Mouse (Mus musculus) hindbrain, embryonic 15.5 days (tissue): Measurements from ENCODE around the gene Pax2. TPM values are rescaled to one million over a fixed set of nuclear protein-coding genes. Genes with fewer than 3 reads are reported as not detected.

Experiments used
- ATAC-seq: fragments of 200-750 bp; cut with Nextera tagmentation; 2 replicates; pipeline ENCODE4 v1.8.0; 2017; ENCODE audit warnings: low read depth, moderate number of reproducible peaks, moderate TSS enrichment; ENCODE audit not compliant: low FRiP score
- H3K27ac ChIP-seq: fragments of 300-500 bp; sonication (generic); replicated peaks from 2 replicates; pipeline ENCODE4 v1.5.1; 2015; ENCODE audit warnings: mild to moderate bottlenecking, inconsistent platforms
- H3K27me3 ChIP-seq: fragments of 300-500 bp; sonication (generic); 2 replicates; pipeline ENCODE4 v1.6.1; 2015; ENCODE audit warnings: control low read depth, inconsistent platforms
- H3K36me3 ChIP-seq: fragments of 300-500 bp; sonication (generic); 2 replicates; pipeline ENCODE4 v1.6.1; 2015; ENCODE audit warnings: control low read depth, inconsistent platforms
- H3K4me1 ChIP-seq: fragments of 300-500 bp; sonication (generic); replicated peaks from 2 replicates; pipeline ENCODE4 v1.6.1; 2015; ENCODE audit warnings: control low read depth, inconsistent platforms
- H3K4me2 ChIP-seq: fragments of 300-500 bp; sonication (generic); 2 replicates; pipeline ENCODE4 v1.6.1; 2015; ENCODE audit warnings: moderate library complexity, mild to moderate bottlenecking, inconsistent platforms
- H3K4me3 ChIP-seq: fragments of 300-500 bp; sonication (generic); 2 replicates; pipeline ENCODE4 v1.5.1; 2015; ENCODE audit warnings: mild to moderate bottlenecking, inconsistent platforms
- H3K9ac ChIP-seq: fragments of 300-500 bp; sonication (generic); 2 replicates; pipeline ENCODE4 v1.6.1; 2015; ENCODE audit warnings: inconsistent platforms
- H3K9me3 ChIP-seq: fragments of 300-500 bp; sonication (generic); 2 replicates; pipeline ENCODE4 v1.6.1; 2016; ENCODE audit warnings: control low read depth, inconsistent platforms
- WGBS: fragments of 180-500 bp; shearing (Covaris S2); methylation state at CpG from one replicate; pipeline ENCODE4 v1.1.7; 2015; 5-methylcytosine and 5-hydroxymethylcytosine counted together
- polyA plus RNA-seq: library from polyadenylated mRNA; unstranded; fragments of >200 nt; fragmentation: Nextera tagmentation; extraction: Ambion mirVana; gene quantifications from 2 replicates; pipeline ENCODE4 v1.2.1, GENCODE M21; 2015

Gene Pax2
- polyA plus RNA-seq, 1 experiment from 2014 or later: 15.5 TPM

DNA sequence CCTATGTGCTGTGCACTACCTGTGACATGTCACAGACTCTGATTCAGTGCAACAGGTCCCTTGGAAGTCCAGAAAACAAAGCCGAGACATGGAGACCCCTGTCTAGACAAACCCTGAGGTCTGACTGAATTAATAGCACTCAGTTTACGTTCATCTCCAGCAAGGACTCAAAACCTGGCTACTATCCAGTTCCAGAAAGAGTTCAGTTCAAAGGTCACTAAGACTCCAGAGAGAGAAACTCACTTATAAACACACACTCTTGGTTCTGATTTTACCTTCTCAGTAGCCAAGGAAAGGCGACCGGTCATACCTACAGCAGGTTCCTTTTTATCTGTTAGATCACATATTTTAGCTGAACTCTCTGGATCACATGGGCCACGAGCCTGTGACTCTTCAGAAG lies 43.3 kb downstream of the Pax2 start:
- Histone ChIP-seq H3K4me1 (peaks cover 29% of the 10 kb centered on the region), H3K27me3 (0 out of 2 replicates have a peak, but pooled peaks cover 2% of the 10 kb centered on the region), H3K36me3 (no peaks in the 10 kb centered on the region), H3K9ac (no peak overlapping the region), H3K4me2 (no peak overlapping the region), H3K4me3 (no peak overlapping the region), H3K9me3 (no peaks in the 10 kb centered on the region), H3K27ac (no peak overlapping the region)
- 82% methylated on average over 5 of the region's 5 CpGs for WGBS
- ATAC-seq: no peak

DNA sequence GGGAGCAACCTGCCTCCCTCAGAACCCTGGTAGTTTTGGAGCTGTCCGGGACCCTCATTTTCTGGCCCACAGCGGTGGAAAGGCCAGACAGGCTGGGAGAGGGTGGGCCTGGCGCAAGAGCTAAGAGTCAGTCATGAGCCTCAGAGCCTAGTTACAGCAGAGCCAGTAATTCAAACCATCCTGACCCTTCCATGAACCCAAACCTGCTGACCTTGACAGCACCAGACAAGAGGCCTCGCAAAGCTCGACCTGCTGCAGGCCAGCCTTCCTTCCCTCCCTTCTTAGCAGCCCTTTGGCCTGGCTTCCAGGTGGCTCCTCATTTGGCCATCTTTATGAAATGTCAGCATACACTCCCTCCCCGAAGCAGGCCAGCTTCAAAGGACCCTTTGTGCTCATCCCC lies 44.5 kb downstream of the Pax2 start:
- no peak for ATAC-seq
- H3K9ac ChIP-seq: no peak overlapping the region
- WGBS: 60% methylated on average over 6 of the region's 6 CpGs
- no peaks in the 10 kb centered on the region for H3K36me3 ChIP-seq
- H3K4me2 ChIP-seq: no peak overlapping the region
- H3K9me3 ChIP-seq: no peaks in the 10 kb centered on the region
- no peak overlapping the region for H3K4me3 ChIP-seq
- H3K27me3 ChIP-seq: 0 out of 2 replicates have a peak, but pooled peaks cover 2% of the 10 kb centered on the region
- H3K27ac ChIP-seq: no peak overlapping the region
- H3K4me1 ChIP-seq: peaks cover 29% of the 10 kb centered on the region

DNA sequence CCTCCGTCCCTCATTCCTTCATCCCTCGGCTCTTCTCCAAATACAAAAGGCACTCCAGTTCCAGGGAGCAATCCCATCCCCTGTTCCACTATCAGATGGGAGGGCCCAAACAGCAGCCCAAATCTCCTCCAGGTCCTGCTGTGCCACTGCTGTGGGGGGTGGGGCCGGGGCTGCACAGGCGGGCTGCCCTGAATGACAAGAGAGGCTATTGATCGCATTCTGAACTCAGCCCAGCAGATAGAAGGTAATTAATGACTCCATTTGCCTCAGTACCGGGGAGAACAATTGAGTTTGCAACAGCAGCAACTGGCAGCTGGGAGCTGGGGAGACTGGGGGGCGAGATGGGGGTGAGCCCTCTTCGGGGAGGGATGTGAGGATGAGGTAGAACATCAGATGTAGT lies 52.9 kb downstream of the Pax2 start:
- Histone ChIP-seq H3K4me2 (peak overlapping the region; percentile 9; the same call in 1 of the 2 replicates), H3K36me3 (no peaks in the 10 kb centered on the region), H3K9ac (no peak overlapping the region), H3K4me1 (peaks cover 13% of the 10 kb centered on the region), H3K9me3 (no peaks in the 10 kb centered on the region), H3K27me3 (no peaks in the 10 kb centered on the region), H3K27ac (no peak overlapping the region; the same call in 1 of the 2 replicates), H3K4me3 (no peak overlapping the region)
- WGBS: 3% methylated on average over 8 of the region's 8 CpGs
- ATAC-seq: no peak; the same call in 1 of the 2 replicates

DNA sequence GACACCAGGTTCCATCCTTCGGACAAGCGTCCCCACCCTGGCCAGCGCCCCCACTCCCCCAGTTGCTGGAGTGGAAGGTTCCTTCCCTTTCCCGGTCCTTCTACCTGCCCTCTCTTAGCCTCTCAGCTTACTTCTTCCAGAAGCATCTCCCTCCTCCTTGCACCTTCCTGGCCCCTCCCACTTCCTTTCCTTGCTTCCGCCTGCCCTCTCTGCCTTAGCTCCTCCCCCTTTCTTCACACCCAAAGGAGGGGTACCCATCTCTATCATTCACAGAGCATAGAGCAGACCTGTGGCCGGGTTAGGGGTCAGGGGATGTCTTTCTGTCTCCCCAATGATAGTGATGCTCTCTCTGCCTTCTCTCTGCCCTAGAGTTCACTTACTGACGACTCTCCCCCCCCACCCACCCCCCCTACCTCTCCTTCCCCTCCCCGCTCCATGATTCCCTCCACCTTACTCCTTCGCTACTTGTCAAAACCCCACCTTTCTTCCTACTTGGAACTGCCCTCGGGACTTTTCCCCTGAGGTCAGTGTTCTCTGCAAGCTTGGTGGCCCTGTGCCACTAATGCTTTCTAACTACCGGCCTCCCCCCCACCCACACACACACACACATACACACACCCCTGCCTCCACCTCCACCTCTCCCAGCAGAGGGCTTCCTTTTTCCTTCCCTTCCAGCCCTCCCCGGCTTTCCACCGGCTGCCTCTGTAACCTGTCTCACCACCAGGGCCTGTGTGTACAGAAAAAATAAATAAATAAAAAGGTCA lies 57.0 kb downstream of the Pax2 start:
- no peaks in the 10 kb centered on the region for H3K27me3 ChIP-seq
- H3K36me3 ChIP-seq: no peaks in the 10 kb centered on the region
- no peaks in the 10 kb centered on the region for H3K9me3 ChIP-seq
- H3K4me1 ChIP-seq: peaks cover 29% of the 10 kb centered on the region
- no peak overlapping the region for H3K4me3 ChIP-seq
- no peak overlapping the region for H3K9ac ChIP-seq
- H3K4me2 ChIP-seq: no peak overlapping the region
- WGBS: 67% methylated on average over 13 of the region's 13 CpGs
- no peak for ATAC-seq
- no peak overlapping the region for H3K27ac ChIP-seq

DNA sequence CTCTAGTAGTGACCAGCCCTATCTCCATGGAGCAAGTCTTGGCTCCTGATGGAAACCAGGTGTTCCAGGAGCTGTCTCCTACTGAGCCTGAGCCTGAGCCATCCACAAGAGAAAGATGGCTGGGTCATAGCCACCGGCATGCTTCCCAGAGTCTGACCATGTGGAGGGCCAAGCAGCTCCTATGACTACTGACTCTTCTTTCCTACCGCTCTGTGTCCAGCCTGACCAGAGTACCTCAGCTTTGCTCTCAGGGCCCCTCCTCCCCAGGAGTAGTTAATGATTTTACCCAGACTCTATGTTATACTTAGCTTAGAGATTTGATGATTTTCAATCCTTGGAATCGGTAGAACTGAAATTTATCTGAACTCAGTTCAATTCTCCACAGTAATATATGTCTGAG lies 59.3 kb downstream of the Pax2 start:
- Histone ChIP-seq H3K27ac (no peak overlapping the region), H3K4me1 (peaks cover 34% of the 10 kb centered on the region)

DNA sequence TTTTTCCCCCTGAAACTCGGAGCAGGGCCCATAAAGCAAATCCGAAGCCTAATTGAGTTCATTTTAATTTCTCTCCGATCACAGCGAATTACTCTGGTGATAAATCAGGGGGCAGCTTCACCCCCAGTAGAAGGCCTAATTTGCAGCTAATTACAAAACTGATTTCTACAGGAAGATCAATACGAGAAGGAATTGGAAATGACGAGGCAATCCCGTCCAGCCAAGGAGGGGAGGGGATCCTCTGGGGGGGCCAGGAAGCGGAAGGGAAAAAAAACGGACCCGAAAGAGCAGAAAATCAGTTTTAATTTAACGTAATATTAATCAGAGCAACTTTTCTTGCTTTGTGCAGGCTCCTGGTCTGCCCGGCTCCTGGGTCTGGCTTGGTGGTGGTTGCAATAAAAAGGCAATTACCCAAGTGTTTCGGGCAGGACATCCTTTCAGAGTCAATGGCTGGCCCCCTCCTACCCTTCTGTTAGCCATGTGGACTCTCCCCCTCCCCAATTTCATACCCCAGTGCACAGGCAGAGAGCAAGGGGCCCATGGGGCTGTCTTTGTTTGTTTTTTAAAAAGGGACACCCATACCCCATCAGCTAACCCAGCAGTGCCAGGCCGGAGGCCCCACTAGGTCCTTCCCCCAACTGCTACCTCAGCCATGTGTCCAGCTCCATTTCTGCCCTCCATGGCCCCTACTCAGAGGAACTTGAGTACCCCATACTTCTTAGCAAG lies 61.7 kb downstream of the Pax2 start:
- H3K9ac ChIP-seq: no peak overlapping the region
- no peak overlapping the region for H3K4me3 ChIP-seq
- H3K36me3 ChIP-seq: no peaks in the 10 kb centered on the region
- H3K4me1 ChIP-seq: peaks cover 47% of the 10 kb centered on the region
- H3K27ac ChIP-seq: peak overlapping the region; percentile 30; the same call in 1 of the 2 replicates
- ATAC-seq: no peak
- 33% methylated on average over 14 of the region's 14 CpGs for WGBS
- 0 out of 2 replicates have a peak, but pooled peaks cover 4% of the 10 kb centered on the region for H3K27me3 ChIP-seq
- no peaks in the 10 kb centered on the region for H3K9me3 ChIP-seq
- H3K4me2 ChIP-seq: no peak overlapping the region

More for the DNA sequence above, 59.3 kb downstream of the Pax2 start:
- WGBS: 84% methylated on average over 3 of the region's 3 CpGs
- no peak overlapping the region for H3K4me2 ChIP-seq
- H3K27me3 ChIP-seq: 0 out of 2 replicates have a peak, but pooled peaks cover 4% of the 10 kb centered on the region
- ATAC-seq: no peak
- H3K9ac ChIP-seq: no peak overlapping the region
- no peak overlapping the region for H3K4me3 ChIP-seq
- no peaks in the 10 kb centered on the region for H3K9me3 ChIP-seq
- H3K36me3 ChIP-seq: no peaks in the 10 kb centered on the region

DNA sequence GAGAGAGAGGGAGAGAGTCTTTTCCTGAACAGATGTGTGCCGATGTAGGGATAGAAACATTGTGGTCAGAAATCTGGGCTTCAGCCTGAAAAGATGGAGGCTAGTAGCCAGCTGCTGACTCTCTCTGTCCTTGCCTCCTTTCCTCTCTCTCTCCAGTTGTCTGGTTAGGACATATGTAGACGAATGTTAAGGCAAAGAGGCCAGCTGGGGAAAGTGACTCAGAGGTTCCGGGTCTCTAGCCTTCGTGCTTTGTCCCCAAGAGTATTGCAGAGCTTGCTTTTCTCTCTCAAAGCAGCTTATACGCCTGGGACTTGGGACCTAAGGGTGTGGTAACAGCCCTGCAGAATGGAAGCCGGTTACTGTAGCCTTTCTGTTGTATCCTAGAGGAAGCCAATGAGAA lies 62.8 kb downstream of the Pax2 start:
- H3K27ac ChIP-seq: peak overlapping the region; percentile 30; the same call in 1 of the 2 replicates
- H3K4me1 ChIP-seq: peaks cover 45% of the 10 kb centered on the region
- 44% methylated on average over 6 of the region's 6 CpGs for WGBS

DNA sequence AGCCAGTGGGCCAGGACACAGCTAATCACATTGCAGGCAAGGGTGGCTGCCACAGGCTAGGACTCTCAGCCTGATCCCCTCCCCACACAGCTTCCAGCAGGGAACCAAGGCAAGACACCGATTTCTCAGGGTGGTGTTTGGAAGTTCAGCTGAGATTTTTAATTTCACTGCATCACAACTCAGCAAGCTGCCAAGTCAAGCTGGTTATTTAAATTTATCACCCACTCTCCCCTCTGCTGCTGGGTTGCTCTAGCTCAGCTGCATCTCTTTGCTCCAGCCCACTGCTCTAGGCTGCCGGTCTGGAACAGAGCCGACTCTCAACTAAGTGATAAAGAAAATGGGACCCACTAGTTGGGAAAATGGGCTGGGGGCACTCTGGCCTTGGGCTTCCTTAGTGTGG lies 65.7 kb downstream of the Pax2 start:
- ATAC-seq: no peak
- Histone ChIP-seq H3K4me3 (no peak overlapping the region), H3K4me1 (peaks cover 50% of the 10 kb centered on the region), H3K9ac (no peak overlapping the region), H3K9me3 (no peaks in the 10 kb centered on the region), H3K4me2 (no peak overlapping the region), H3K27ac (no peak overlapping the region), H3K27me3 (0 out of 2 replicates have a peak, but pooled peaks cover 4% of the 10 kb centered on the region), H3K36me3 (no peaks in the 10 kb centered on the region)
- 47% methylated on average over 3 of the region's 3 CpGs for WGBS

More for the DNA sequence above, 62.8 kb downstream of the Pax2 start:
- 0 out of 2 replicates have a peak, but pooled peaks cover 4% of the 10 kb centered on the region for H3K27me3 ChIP-seq
- H3K4me3 ChIP-seq: no peak overlapping the region
- no peaks in the 10 kb centered on the region for H3K36me3 ChIP-seq
- no peak overlapping the region for H3K9ac ChIP-seq
- H3K4me2 ChIP-seq: no peak overlapping the region
- H3K9me3 ChIP-seq: no peaks in the 10 kb centered on the region
- no peak for ATAC-seq

DNA sequence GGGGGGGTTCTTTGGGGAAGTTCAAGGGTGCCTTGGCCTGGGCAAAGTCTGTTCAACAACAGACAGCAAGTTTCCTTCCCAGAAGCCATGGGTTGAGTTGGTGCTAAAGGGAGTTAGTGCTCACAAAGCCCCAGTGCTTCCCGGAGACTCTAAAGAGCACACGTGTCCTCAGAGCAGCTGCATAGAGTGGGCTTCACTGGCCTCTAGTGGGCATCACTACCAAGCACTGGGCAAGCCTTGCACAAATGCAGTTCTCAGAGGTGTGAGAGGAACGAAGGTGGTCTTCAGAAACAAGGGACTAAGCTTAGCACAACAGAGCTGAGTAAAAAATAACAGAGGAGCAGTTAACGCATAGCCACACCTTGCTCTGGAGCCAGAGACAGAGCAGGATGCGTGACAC lies 66.5 kb downstream of the Pax2 start:
- 67% methylated on average over 5 of the region's 5 CpGs for WGBS
- no peak overlapping the region for H3K9ac ChIP-seq
- H3K9me3 ChIP-seq: no peaks in the 10 kb centered on the region
- no peak overlapping the region for H3K4me2 ChIP-seq
- no peak for ATAC-seq
- peaks cover 43% of the 10 kb centered on the region for H3K4me1 ChIP-seq
- no peaks in the 10 kb centered on the region for H3K36me3 ChIP-seq
- no peak overlapping the region for H3K4me3 ChIP-seq
- H3K27me3 ChIP-seq: 0 out of 2 replicates have a peak, but pooled peaks cover 4% of the 10 kb centered on the region
- H3K27ac ChIP-seq: no peak overlapping the region

DNA sequence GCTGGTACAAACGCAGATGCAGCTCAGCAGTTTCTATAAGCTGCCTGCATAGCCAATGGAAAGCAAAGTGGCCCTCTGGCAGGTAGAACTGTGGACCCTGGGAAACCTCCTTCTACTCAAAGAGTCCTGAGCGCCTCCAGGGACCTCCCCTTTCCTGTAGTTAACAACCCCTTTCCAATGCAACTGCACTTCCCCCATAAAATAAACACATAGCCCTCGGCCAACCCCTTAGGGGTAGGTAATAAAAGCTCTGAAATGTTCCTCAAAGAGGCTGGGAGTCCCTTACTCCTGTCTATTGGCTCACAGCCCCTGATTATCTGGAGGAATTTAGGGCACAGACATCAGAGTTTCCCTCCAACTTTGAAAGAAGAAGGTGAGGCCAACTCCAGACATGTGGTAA lies 67.8 kb downstream of the Pax2 start:
- H3K9ac ChIP-seq: no peak overlapping the region
- 56% methylated on average over 3 of the region's 3 CpGs for WGBS
- no peak overlapping the region for H3K4me3 ChIP-seq
- H3K36me3 ChIP-seq: no peaks in the 10 kb centered on the region
- peaks cover 30% of the 10 kb centered on the region for H3K4me1 ChIP-seq
- no peaks in the 10 kb centered on the region for H3K27me3 ChIP-seq
- no peak overlapping the region for H3K4me2 ChIP-seq
- no peak for ATAC-seq
- no peak overlapping the region for H3K27ac ChIP-seq
- no peaks in the 10 kb centered on the region for H3K9me3 ChIP-seq

DNA sequence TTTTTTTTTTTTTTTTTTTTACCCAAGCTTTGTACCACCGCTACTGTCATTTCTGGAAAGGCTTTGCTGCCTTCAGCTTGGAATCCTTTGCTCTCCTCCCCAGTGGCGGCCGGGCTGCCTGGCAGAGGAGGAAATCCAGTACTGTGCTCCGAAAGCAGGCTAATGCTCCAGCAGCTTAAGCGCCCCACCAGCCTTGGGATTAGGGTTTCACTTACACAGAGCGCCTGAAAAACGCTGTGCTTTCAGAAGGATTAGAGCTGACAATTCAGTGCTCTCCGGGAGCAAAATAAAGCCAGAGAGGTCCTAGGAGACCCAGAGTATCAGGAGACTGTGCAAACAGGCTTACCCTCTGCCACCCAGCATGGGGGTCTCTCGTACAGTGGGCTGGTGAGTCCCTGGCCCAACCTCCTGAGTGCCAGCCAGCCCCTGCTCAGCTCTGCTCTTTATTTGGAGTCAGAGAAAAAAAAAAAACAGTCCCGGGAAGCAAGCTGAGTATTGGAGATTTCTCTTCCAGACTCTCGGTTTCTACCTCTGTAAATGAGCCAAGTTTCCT lies 69.4 kb downstream of the Pax2 start:
- H3K4me3 ChIP-seq: no peak overlapping the region
- H3K27me3 ChIP-seq: no peaks in the 10 kb centered on the region
- no peak for ATAC-seq
- H3K36me3 ChIP-seq: no peaks in the 10 kb centered on the region
- 32% methylated on average over 11 of the region's 11 CpGs for WGBS
- H3K4me2 ChIP-seq: 0 out of 2 replicates have a peak overlapping the region, but pooled peaks have one; percentile 15
- no peaks in the 10 kb centered on the region for H3K9me3 ChIP-seq
- peaks cover 21% of the 10 kb centered on the region for H3K4me1 ChIP-seq
- H3K27ac ChIP-seq: 0 out of 2 replicates have a peak overlapping the region, but pooled peaks have one; percentile 31
- H3K9ac ChIP-seq: no peak overlapping the region

DNA sequence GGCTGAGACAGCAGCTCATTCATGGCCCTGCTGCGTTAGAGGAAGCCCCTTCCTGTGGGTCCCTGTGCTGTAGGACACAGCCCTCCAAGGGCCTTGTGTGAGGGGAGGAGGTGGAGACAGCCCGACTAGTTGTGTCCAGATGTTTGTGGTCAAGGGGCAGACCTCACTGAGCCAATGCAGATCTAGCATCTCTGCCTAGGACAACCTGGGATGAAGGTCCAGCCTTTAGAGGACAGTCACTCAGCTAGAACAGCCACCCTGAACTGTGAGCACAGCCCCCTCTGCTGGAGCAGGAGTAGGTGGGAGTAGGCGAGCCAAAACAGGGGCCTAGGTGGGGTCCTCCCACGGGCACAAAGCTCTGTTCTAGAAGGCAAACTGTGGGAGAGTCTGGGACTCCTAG lies 70.0 kb downstream of the Pax2 start:
- ATAC-seq: no peak
- 35% methylated on average over 4 of the region's 4 CpGs for WGBS
- H3K9ac ChIP-seq: no peak overlapping the region
- peaks cover 21% of the 10 kb centered on the region for H3K4me1 ChIP-seq
- no peak overlapping the region for H3K4me2 ChIP-seq
- H3K36me3 ChIP-seq: no peaks in the 10 kb centered on the region
- H3K9me3 ChIP-seq: no peaks in the 10 kb centered on the region
- peak overlapping the region; percentile 35; the same call in 1 of the 2 replicates for H3K27ac ChIP-seq
- H3K4me3 ChIP-seq: no peak overlapping the region
- H3K27me3 ChIP-seq: no peaks in the 10 kb centered on the region
